Mouse (Mus musculus) forebrain, postnatal 0 days (tissue): Measurements from ENCODE around the gene Lrrc2. TPM values are rescaled to one million over a fixed set of nuclear protein-coding genes. Genes with fewer than 3 reads are reported as not detected.

Source experiments
- ATAC-seq: fragments of 200-750 bp; cut with Nextera tagmentation; 2 replicates; pipeline ENCODE4 v1.8.0; 2017; ENCODE audit warnings: mild to moderate bottlenecking, moderate library complexity
- DNase-seq: peaks from one replicate; pipeline ENCODE4 v3.0.0-alpha.2; 2015
- H3K27ac ChIP-seq: fragments of 300-500 bp; sonication (generic); 2 replicates; pipeline ENCODE4 v1.5.1; 2014; ENCODE audit warnings: low read depth, mild to moderate bottlenecking, antibody characterized with exemption, low read length, moderate library complexity, mixed read lengths
- H3K27me3 ChIP-seq: fragments of 300-500 bp; sonication (generic); 2 replicates; pipeline ENCODE4 v1.6.1; 2014; ENCODE audit warnings: mild to moderate bottlenecking, low read length, mixed read lengths; ENCODE audit not compliant: insufficient read depth
- H3K36me3 ChIP-seq: fragments of 300-500 bp; sonication (generic); 2 replicates; pipeline ENCODE4 v1.6.1; 2014; ENCODE audit warnings: mild to moderate bottlenecking, moderate library complexity; ENCODE audit not compliant: insufficient read depth
- H3K4me1 ChIP-seq: fragments of 300-500 bp; sonication (generic); 2 replicates; pipeline ENCODE4 v1.6.1; 2014; ENCODE audit warnings: antibody characterized with exemption; ENCODE audit not compliant: insufficient read depth
- H3K4me2 ChIP-seq: fragments of 300-500 bp; sonication (generic); 2 replicates; pipeline ENCODE4 v1.6.1; 2014; ENCODE audit warnings: low read depth, mild to moderate bottlenecking, moderate library complexity
- H3K4me3 ChIP-seq: fragments of 300-500 bp; sonication (generic); 2 replicates; pipeline ENCODE4 v1.5.1; 2014; ENCODE audit warnings: low read depth, low read length, mixed read lengths
- H3K9ac ChIP-seq: fragments of 300-500 bp; sonication (generic); 2 replicates; pipeline ENCODE4 v1.6.1; 2014; ENCODE audit warnings: mild to moderate bottlenecking
- H3K9me3 ChIP-seq: fragments of 300-500 bp; sonication (generic); 2 replicates; pipeline ENCODE4 v1.6.1; 2016; ENCODE audit warnings: low read length
- CTCF ChIP-seq: sonication (generic); IDR thresholded peaks from 2 replicates; pipeline ENCODE4 v1.5.1; 2016; ENCODE audit warnings: antibody characterized with exemption, control low read depth, low read depth
- WGBS: fragments of 180-500 bp; shearing (Covaris S2); extraction: QIAGEN DNeasy Blood & Tissue Kit; methylation state at CpG from one replicate; pipeline ENCODE4 v1.1.7; 2014; 5-methylcytosine and 5-hydroxymethylcytosine counted together
- polyA plus RNA-seq: library from polyadenylated mRNA; unstranded; fragments of >200 nt; fragmentation: Nextera tagmentation; extraction: Ambion mirVana; gene quantifications from 2 replicates; pipeline ENCODE4 v1.2.1, GENCODE M21; 2015
- total RNA-seq: library from RNA; depleted of rRNA; stranded (reverse); fragments of >200 nt; gene quantifications from 2 replicates; pipeline ENCODE4 v1.2.3, GENCODE M21; 2014

Lrrc2 gene
- total and polyA plus RNA-seq, 2 experiments from 2014 or later = 0.14 to 0.96 TPM

GRCm38 (mm10) chr9:110963566-110964115 is 12.3 kb downstream of the Lrrc2 start:
- no peak for TF ChIP-seq CTCF
- no peaks in the 10 kb centered on the region for H3K4me1 ChIP-seq
- H3K9me3 ChIP-seq = no peaks in the 10 kb centered on the region
- ATAC-seq (no peak), DNase-seq (no peak)
- no peak overlapping the region for H3K4me3 ChIP-seq
- no peak overlapping the region for H3K4me2 ChIP-seq
- WGBS = 88% methylated on average over 8 of the region's 8 CpGs
- no peak overlapping the region for H3K27ac ChIP-seq
- H3K36me3 ChIP-seq = no peaks in the 10 kb centered on the region
- no peak overlapping the region for H3K9ac ChIP-seq
- no peaks in the 10 kb centered on the region for H3K27me3 ChIP-seq

- WGBS = 89% methylated on average over 22 of the region's 22 CpGs
- ATAC-seq = no peak
- Histone ChIP-seq H3K4me3 (no peak overlapping the region), H3K9ac (no peak overlapping the region), H3K27ac (no peak overlapping the region), H3K27me3 (no peaks in the 10 kb centered on the region), H3K36me3 (no peaks in the 10 kb centered on the region), H3K4me2 (no peak overlapping the region), H3K9me3 (no peaks in the 10 kb centered on the region), H3K4me1 (no peaks in the 10 kb centered on the region)
- no peak for TF ChIP-seq CTCF
- no peak for DNase-seq
These were observed 13.9 kb downstream of the Lrrc2 start for GRCm38 (mm10) chr9:110965062-110965909.

- 74% methylated on average over 2 of the region's 2 CpGs for WGBS
- H3K4me1 ChIP-seq = no peaks in the 10 kb centered on the region
- no peak for DNase-seq
- H3K27me3 ChIP-seq = no peaks in the 10 kb centered on the region
- no peaks in the 10 kb centered on the region for H3K36me3 ChIP-seq
- H3K4me3 ChIP-seq = no peak overlapping the region
- no peaks in the 10 kb centered on the region for H3K9me3 ChIP-seq
- no peak for TF ChIP-seq CTCF
- H3K4me2 ChIP-seq = no peak overlapping the region
- H3K27ac ChIP-seq = no peak overlapping the region
- no peak for ATAC-seq
- H3K9ac ChIP-seq = no peak overlapping the region
These were observed 14.5 kb downstream of the Lrrc2 start for GRCm38 (mm10) chr9:110965910-110966231.

- H3K36me3 ChIP-seq = no peaks in the 10 kb centered on the region
- no peak overlapping the region for H3K4me2 ChIP-seq
- H3K9ac ChIP-seq = no peak overlapping the region
- no peaks in the 10 kb centered on the region for H3K27me3 ChIP-seq
- DNase-seq (no peak), ATAC-seq (no peak)
- no peak overlapping the region for H3K4me3 ChIP-seq
- H3K4me1 ChIP-seq = no peaks in the 10 kb centered on the region
- no peak overlapping the region for H3K27ac ChIP-seq
- 94% methylated on average over 11 of the region's 11 CpGs for WGBS
- no peaks in the 10 kb centered on the region for H3K9me3 ChIP-seq
- no peak for TF ChIP-seq CTCF
These were observed 28.1 kb downstream of the Lrrc2 start for GRCm38 (mm10) chr9:110979411-110979810.

GRCm38 (mm10) chr9:110982351-110982750 is 31.0 kb downstream of the Lrrc2 start:
- 61% methylated on average over 4 of the region's 4 CpGs for WGBS
- Histone ChIP-seq H3K4me3 (no peak overlapping the region), H3K9me3 (no peaks in the 10 kb centered on the region), H3K27me3 (no peaks in the 10 kb centered on the region), H3K4me2 (no peak overlapping the region), H3K27ac (no peak overlapping the region), H3K9ac (no peak overlapping the region), H3K36me3 (no peaks in the 10 kb centered on the region), H3K4me1 (no peaks in the 10 kb centered on the region)
- no peak for ATAC-seq
- no peak for DNase-seq
- no peak for TF ChIP-seq CTCF

- H3K9ac ChIP-seq = no peak overlapping the region
- no peak overlapping the region for H3K27ac ChIP-seq
- no peak for DNase-seq
- H3K9me3 ChIP-seq = no peaks in the 10 kb centered on the region
- H3K27me3 ChIP-seq = no peaks in the 10 kb centered on the region
- H3K4me3 ChIP-seq = no peak overlapping the region
- no peak overlapping the region for H3K4me2 ChIP-seq
- 93% methylated on average over 9 of the region's 9 CpGs for WGBS
- H3K36me3 ChIP-seq = no peaks in the 10 kb centered on the region
- no peaks in the 10 kb centered on the region for H3K4me1 ChIP-seq
- TF ChIP-seq CTCF = no peak
- ATAC-seq = no peak
These were observed 32.8 kb downstream of the Lrrc2 start for GRCm38 (mm10) chr9:110984096-110984495.

- no peaks in the 10 kb centered on the region for H3K27me3 ChIP-seq
- H3K9me3 ChIP-seq = no peaks in the 10 kb centered on the region
- no peaks in the 10 kb centered on the region for H3K4me1 ChIP-seq
- no peak overlapping the region for H3K4me3 ChIP-seq
- no peak overlapping the region for H3K9ac ChIP-seq
- 93% methylated on average over 5 of the region's 5 CpGs for WGBS
- no peak overlapping the region for H3K27ac ChIP-seq
- no peak for TF ChIP-seq CTCF
- DNase-seq (no peak), ATAC-seq (no peak)
- no peaks in the 10 kb centered on the region for H3K36me3 ChIP-seq
- H3K4me2 ChIP-seq = no peak overlapping the region
These were observed 34.2 kb downstream of the Lrrc2 start for GRCm38 (mm10) chr9:110985541-110985940.
